Mouse (Mus musculus) cortical plate, adult 2 months (tissue): Measurements from ENCODE around the gene Atg10.

Source experiments
- CTCF ChIP-seq: fragments of 200-500 bp; IDR thresholded peaks from 2 replicates; pipeline ENCODE4 v1.5.1; 2011; ENCODE audit warnings: mild to moderate bottlenecking, control low read depth, low read length; ENCODE audit not compliant: insufficient read depth; ENCODE audit errors: extremely low read depth
- POLR2A ChIP-seq: fragments of 200-500 bp; IDR thresholded peaks from 2 replicates; pipeline ENCODE4 v1.6.1; 2011; ENCODE audit warnings: mild to moderate bottlenecking, low read length, control low read depth; ENCODE audit not compliant: insufficient read depth; ENCODE audit errors: extremely low read depth

DNA sequence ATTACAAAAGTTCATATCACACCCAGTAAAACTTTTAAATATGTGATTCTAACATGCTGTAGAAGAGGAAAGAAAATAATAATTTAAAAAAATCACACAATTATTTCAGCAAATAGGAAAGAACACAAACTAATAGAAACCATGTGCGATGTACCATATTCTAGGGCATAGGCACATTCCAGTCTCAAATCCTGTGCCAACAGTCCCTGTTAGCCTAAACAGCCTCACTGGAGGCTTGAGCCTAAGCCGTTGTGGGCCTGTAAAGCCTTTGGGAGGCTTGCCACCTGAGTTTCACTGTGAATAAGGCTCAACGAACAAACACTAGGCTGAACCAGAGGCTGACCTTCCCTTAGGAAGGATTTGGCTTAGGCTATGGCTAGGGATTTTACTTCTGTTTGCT is 14.2 kb upstream of the Atg10 start:
- TF ChIP-seq POLR2A (no peak), CTCF (no peak)
